Mouse (Mus musculus) heart, postnatal 0 days (tissue): Measurements from ENCODE around the gene Gtf2ird1.

Experiments used
- CTCF ChIP-seq: IDR thresholded peaks from 2 replicates; pipeline ENCODE4 v1.5.1; 2016; ENCODE audit warnings: antibody characterized with exemption, control low read depth, low read depth
- EP300 ChIP-seq: IDR thresholded peaks from 2 replicates; pipeline ENCODE4 v1.6.1; 2016; ENCODE audit warnings: antibody characterized with exemption, low read depth

- TF ChIP-seq CTCF (no peak), EP300 (no peak)
These were observed 11.2 kb downstream of the Gtf2ird1 start for GRCm38 (mm10) chr5:134445208-134445831.
